Mouse (Mus musculus): Measurements from ENCODE around the gene Hoxd10. TPM values are rescaled to one million over a fixed set of nuclear protein-coding genes. Genes with fewer than 3 reads are reported as not detected.

The Hoxd10 gene
- polyA plus RNA-seq, 1 experiment from 2014 or later: 1.6 TPM

- Histone ChIP-seq H3K9me3 (ENCODE audit: control insufficient read depth) (no peaks in the 10 kb centered on the region), H3K36me3 (ENCODE audit: control insufficient read depth, insufficient read depth) (no peaks in the 10 kb centered on the region), H3K9ac (ENCODE audit: low read depth, low read length) (no peak overlapping the region), H3K27me3 (replicated peaks; ENCODE audit: control insufficient read depth, insufficient read depth, low read length) (peaks cover 94% of the 10 kb centered on the region), H3K27ac (ENCODE audit: low read depth, low read length) (no peak overlapping the region), H3K4me3 (ENCODE audit: low read depth, low read length) (no peak overlapping the region), H3K4me2 (replicated peaks; ENCODE audit: low read depth) (no peak overlapping the region), H3K4me1 (replicated peaks; ENCODE audit: control insufficient read depth, insufficient read depth, low read length) (no peaks in the 10 kb centered on the region)
- TF ChIP-seq CTCF (IDR thresholded peaks at IDR 0.05; ENCODE audit: low read depth): no peak
- WGBS: 16% methylated on average over 17 of the region's 17 CpGs
- no peak for ATAC-seq
Measured at GRCm38 (mm10) chr2:74653781-74654535, 37.8 kb upstream of the Hoxd10 start.

GRCm38 (mm10) chr2:74654743-74655419 lies 36.8 kb upstream of the Hoxd10 start:
- Histone ChIP-seq H3K4me2 (replicated peaks; ENCODE audit: low read depth) (no peak overlapping the region), H3K36me3 (ENCODE audit: control insufficient read depth, insufficient read depth) (no peaks in the 10 kb centered on the region), H3K4me3 (ENCODE audit: low read depth, low read length) (peak overlapping the region; percentile 36), H3K4me1 (replicated peaks; ENCODE audit: control insufficient read depth, insufficient read depth, low read length) (no peaks in the 10 kb centered on the region), H3K9ac (ENCODE audit: low read depth, low read length) (no peak overlapping the region), H3K27me3 (replicated peaks; ENCODE audit: control insufficient read depth, insufficient read depth, low read length) (peaks cover 94% of the 10 kb centered on the region), H3K27ac (ENCODE audit: low read depth, low read length) (no peak overlapping the region), H3K9me3 (ENCODE audit: control insufficient read depth) (no peaks in the 10 kb centered on the region)
- ATAC-seq: peak; percentile 16; the same call in 1 of the 2 replicates
- 5% methylated on average over 20 of the region's 20 CpGs for WGBS
- no peak for TF ChIP-seq CTCF (IDR thresholded peaks at IDR 0.05; ENCODE audit: low read depth)

- peak; percentile 38; the same call in 1 of the 2 replicates for ATAC-seq
Measured at GRCm38 (mm10) chr2:74655420-74655781, 36.3 kb upstream of the Hoxd10 start.

GRCm38 (mm10) chr2:74655821-74656631 lies 35.7 kb upstream of the Hoxd10 start:
- no peaks in the 10 kb centered on the region for H3K36me3 ChIP-seq (ENCODE audit: control insufficient read depth, insufficient read depth)
- peak; percentile 10; the same call in 1 of the 2 replicates for ATAC-seq
- H3K4me2 ChIP-seq (replicated peaks; ENCODE audit: low read depth): peak overlapping the region; percentile 62
- no peaks in the 10 kb centered on the region for H3K4me1 ChIP-seq (replicated peaks; ENCODE audit: control insufficient read depth, insufficient read depth, low read length)
- no peak for TF ChIP-seq CTCF (IDR thresholded peaks at IDR 0.05; ENCODE audit: low read depth)
- H3K4me3 ChIP-seq (ENCODE audit: low read depth, low read length): peak overlapping the region; percentile 36
- H3K9ac ChIP-seq (ENCODE audit: low read depth, low read length): no peak overlapping the region
- H3K27me3 ChIP-seq (replicated peaks; ENCODE audit: control insufficient read depth, insufficient read depth, low read length): peaks cover 94% of the 10 kb centered on the region
- H3K27ac ChIP-seq (ENCODE audit: low read depth, low read length): no peak overlapping the region
- H3K9me3 ChIP-seq (ENCODE audit: control insufficient read depth): no peaks in the 10 kb centered on the region
- whole genome bisulfite sequencing: under 1% methylated on average over 64 of the region's 69 CpGs

More at GRCm38 (mm10) chr2:74655420-74655781, 36.3 kb upstream of the Hoxd10 start:
- Histone ChIP-seq H3K4me3 (ENCODE audit: low read depth, low read length) (peak overlapping the region; percentile 36), H3K9me3 (ENCODE audit: control insufficient read depth) (no peaks in the 10 kb centered on the region), H3K27me3 (replicated peaks; ENCODE audit: control insufficient read depth, insufficient read depth, low read length) (peaks cover 94% of the 10 kb centered on the region), H3K4me1 (replicated peaks; ENCODE audit: control insufficient read depth, insufficient read depth, low read length) (no peaks in the 10 kb centered on the region), H3K27ac (ENCODE audit: low read depth, low read length) (no peak overlapping the region), H3K9ac (ENCODE audit: low read depth, low read length) (no peak overlapping the region), H3K4me2 (replicated peaks; ENCODE audit: low read depth) (peak overlapping the region; percentile 62), H3K36me3 (ENCODE audit: control insufficient read depth, insufficient read depth) (no peaks in the 10 kb centered on the region)
- 1% methylated on average over 33 of the region's 47 CpGs for WGBS
- peak; percentile 70 for TF ChIP-seq CTCF (IDR thresholded peaks at IDR 0.05; ENCODE audit: low read depth)

- Histone ChIP-seq H3K9ac (ENCODE audit: low read depth, low read length) (no peak overlapping the region), H3K4me2 (replicated peaks; ENCODE audit: low read depth) (no peak overlapping the region), H3K9me3 (ENCODE audit: control insufficient read depth) (no peaks in the 10 kb centered on the region), H3K27ac (ENCODE audit: low read depth, low read length) (no peak overlapping the region), H3K36me3 (ENCODE audit: control insufficient read depth, insufficient read depth) (no peaks in the 10 kb centered on the region), H3K4me3 (ENCODE audit: low read depth, low read length) (no peak overlapping the region), H3K4me1 (replicated peaks; ENCODE audit: control insufficient read depth, insufficient read depth, low read length) (no peaks in the 10 kb centered on the region), H3K27me3 (replicated peaks; ENCODE audit: control insufficient read depth, insufficient read depth, low read length) (peaks cover 94% of the 10 kb centered on the region)
- no peak for ATAC-seq
- TF ChIP-seq CTCF (IDR thresholded peaks at IDR 0.05; ENCODE audit: low read depth): no peak
- 5% methylated on average over 4 of the region's 4 CpGs for WGBS
Measured at GRCm38 (mm10) chr2:74656632-74657021, 35.1 kb upstream of the Hoxd10 start.
